Mouse (Mus musculus) brain, embryonic 14.5 days (tissue): Measurements from ENCODE around the gene Dpp7. TPM values are rescaled to one million over a fixed set of nuclear protein-coding genes. Genes with fewer than 3 reads are reported as not detected.
A peak's percentile ranks its signal among the peaks of the same experiment; 100 is the strongest.

Source experiments
- DNase-seq: peaks from one replicate; pipeline ENCODE4 v3.0.0-alpha.2; 2011; ENCODE audit warnings: low read depth
- CTCF ChIP-seq: fragments of 200-500 bp; IDR thresholded peaks from 2 replicates; pipeline ENCODE4 v1.5.1; 2012; ENCODE audit warnings: inconsistent platforms, mild to moderate bottlenecking, moderate library complexity, borderline replicate concordance; ENCODE audit not compliant: insufficient read depth, insufficient read length; ENCODE audit errors: extremely low read depth
- POLR2A ChIP-seq: fragments of 200-500 bp; IDR thresholded peaks from 2 replicates; pipeline ENCODE4 v1.6.1; 2012; ENCODE audit warnings: mild to moderate bottlenecking, inconsistent platforms, borderline replicate concordance; ENCODE audit not compliant: poor library complexity, insufficient read depth, insufficient read length, severe bottlenecking; ENCODE audit errors: extremely low read depth
- polyA plus RNA-seq: library from polyadenylated mRNA; depleted of rRNA; stranded (reverse); fragments of >200 nt; gene quantifications from 2 replicates; pipeline ENCODE4 v1.2.3, GENCODE M21; 2012

Gene Dpp7
- polyA plus RNA-seq, 1 experiment: 35.3 TPM

DNA sequence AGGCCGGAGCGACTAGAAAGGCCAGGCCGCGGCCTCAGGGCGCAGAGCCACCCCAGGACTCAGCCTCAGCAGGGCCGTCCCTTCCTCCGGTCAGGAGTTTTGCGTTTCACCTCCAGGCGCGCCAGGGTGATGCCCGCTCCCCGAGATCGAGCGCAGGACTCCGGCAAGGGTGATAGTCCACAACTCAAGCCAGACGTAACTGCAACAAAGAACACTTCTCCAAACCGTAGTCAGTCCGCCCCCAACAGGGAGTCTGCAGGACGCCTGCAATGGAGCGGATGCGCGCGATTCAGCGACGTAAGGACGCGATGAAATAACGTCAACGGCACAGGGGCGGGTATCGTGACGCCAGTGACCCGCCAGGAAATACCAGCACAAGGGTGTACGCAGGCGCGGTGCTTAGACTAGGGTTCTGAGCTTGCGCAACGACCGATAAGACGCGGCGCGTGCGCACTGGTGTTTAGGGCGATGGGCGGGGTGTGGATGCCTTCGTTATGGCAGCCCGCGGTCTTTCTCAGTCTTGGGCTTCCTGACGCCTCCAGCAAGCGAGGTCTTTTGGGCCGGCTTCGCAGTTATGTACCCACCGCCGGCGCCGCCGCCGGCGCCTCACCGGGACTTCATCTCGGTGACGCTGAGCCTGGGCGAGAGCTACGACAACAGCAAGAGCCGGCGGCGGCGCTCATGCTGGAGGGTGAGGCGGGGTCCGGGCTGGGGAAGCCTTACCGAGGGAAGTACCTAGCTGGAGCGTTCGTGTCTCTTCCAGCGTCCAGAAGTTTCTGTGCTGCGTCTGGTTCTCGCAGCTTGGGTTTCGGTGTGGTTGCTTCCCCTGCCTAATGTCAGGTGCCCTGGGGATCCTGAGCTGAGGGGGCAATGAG, 23.6 kb downstream of the Dpp7 start, which contains the start of gene Man1b1:
Gene Man1b1, plus strand, starts transcription at position 53 of the 875 bp plus-strand sequence.
- peak; percentile 100 for DNase-seq
- TF ChIP-seq CTCF: 0 out of 2 replicates have a peak, but pooled peaks have one; percentile 25
- TF ChIP-seq POLR2A: peak; percentile 74; the same call in 1 of the 2 replicates

DNA sequence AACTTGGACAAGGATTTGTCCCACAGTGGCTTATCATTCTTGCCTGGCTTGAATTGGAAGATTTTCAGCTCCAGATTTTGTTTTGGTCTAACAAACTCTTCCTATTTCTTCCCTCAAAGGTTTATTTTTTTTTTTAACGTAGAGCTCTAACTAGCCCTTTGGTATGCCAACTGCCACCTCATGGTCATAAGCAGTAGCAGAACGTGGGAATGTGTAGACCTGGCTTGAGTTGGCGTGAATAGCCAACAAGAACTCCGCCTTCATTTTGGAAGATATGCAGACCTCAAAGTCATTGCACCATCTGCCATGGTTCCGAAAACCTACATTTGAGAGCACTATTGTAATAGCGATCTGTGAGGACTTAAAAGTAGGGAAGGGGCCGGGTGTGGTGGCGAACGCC, 24.7 kb downstream of the Dpp7 start:
- no peak for TF ChIP-seq POLR2A
- no peak for TF ChIP-seq CTCF
- peak; percentile 5 for DNase-seq

DNA sequence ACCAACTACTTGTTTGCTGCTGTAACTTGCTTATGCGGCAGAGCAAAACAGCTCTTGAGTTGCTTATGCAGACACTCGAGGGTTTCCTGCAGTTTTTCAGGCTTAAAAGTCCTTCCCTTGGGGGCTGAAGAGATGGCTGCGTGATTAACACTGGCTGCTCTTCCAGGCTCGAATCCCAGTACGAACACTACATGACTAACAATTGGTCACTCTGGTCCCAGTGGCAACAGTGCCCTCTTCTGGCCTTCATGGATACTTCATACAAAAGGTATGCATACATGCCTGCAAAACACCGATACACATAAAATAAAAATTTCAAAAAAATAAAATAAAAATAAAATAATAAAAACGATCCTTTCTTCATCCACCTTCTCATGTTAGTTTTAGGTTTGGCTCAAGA, 27.7 kb downstream of the Dpp7 start:
- DNase-seq: peak; percentile 63
- TF ChIP-seq CTCF (peak; percentile 60), POLR2A (no peak)

DNA sequence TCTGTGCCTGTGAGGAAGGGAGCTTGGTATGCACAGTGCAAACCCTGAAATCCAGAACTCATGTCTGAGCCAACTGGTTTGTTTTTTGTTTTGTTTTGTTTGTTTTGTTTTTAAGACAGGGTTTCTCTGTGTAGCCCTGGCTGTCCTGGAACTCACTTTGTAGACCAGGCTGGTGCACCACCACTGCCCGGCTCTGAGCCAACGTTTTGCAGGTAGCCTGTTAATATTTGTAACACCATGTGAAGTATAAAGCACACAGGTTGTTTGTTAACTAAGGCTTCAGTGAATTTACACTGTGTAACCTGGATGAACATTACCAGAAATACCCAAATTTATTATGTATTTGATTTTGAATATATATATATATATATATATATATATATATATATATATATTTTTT, 30.1 kb downstream of the Dpp7 start:
- no peak for DNase-seq
- no peak for TF ChIP-seq CTCF
- TF ChIP-seq POLR2A: no peak

DNA sequence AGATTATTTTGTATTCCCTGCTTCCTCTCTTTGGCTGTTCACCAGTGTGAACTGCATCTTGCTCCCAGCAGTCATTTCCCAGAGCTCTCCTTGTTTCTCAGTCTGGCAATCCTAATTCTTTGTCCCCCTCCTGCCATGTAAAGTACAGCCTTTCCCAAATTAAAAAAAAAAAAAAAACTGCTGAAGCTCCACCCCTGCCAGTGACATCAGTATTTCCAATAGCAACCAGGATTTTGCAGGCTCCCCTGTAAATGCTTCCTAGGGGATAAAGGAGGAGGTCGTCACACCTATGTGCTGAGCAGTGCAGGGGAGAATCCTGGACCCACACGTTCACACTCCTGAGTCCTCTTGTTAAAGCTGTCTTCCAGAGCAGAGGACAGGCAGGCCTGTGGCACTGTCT, 36.1 kb downstream of the Dpp7 start:
- DNase-seq: no peak
- no peak for TF ChIP-seq POLR2A
- TF ChIP-seq CTCF: no peak

DNA sequence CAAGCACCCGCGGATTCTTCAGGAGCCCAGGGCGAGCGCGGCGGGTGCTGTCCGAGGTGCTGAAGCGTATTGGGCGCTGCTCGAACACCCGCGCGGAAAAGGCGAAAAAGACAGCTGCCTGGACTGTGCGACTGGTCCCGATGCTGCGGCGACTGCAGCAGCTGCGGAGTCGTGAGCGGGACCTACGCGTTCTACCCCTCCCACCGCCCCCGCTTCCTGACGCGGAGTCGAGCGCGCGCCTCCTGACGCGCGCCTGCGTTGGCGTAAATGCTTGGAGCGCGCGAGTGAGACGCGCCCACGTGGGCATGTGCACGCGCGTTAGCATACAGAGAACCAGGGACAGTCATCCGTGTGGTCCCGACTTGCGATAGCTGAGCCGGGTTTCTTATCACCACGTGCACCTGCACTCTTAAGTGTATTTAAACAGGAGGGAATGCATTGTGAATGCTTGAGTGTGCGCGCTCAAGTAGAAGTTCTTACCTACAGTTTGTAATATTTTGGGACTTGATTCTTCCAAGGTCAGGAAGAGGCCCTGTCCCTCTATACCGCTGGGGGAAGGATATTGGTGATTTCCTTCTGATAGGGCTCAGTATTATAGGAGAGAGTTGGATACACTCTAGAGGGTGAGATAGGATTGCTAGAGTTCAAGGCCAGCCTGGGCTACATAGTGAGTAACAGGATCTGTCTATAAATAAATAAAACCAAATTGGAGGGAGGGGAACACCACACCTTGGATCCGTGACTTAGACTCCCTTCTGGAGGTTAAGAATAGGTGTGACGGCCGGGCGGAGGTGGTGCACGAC, 37.0 kb downstream of the Dpp7 start, which contains the start of gene Grin1:
Gene Grin1, minus strand, starts transcription at position 217 of the 803 bp plus-strand sequence.
- DNase-seq: peak; percentile 95
- TF ChIP-seq POLR2A (peak; percentile 27; the same call in 1 of the 2 replicates), CTCF (no peak)

DNA sequence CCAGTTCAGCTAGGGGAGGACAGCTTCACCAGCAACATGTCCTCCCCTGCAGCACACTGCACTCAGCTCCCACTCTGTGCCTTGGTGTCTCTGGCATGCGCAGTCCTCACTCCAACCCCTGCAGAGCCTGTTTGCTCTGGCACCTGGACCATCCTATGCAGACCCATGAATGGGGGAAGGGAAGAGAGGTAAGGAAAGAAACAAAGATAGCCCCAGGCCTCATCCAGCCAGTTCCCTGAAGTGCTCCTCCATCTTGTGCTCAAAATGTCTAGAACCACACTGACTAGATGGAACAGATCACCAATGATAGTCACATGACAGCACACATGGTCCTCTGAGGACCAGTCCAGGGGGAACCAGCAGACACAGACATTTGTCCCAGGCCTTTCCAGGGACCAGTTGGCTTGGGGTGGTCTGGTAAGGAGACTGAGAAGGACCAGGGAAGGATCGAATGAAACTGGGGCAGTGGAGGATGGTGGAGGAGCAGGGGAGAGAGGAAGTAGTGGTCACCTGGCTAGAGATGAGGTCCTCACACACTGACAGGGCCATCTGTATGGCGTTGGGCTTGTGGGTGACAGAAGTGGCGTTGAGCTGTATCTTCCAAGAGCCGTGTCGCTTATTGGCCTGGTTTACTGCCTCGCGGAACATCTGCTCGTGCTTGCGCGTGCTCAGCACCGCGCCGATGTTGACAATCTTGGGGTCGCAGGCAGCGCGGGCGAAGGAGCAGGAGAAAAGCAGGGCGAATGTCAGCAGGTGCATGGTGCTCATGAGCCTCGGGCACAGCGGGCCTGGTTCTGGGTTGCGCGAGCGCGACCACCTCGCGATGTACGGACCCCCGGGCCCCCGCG, 37.8 kb downstream of the Dpp7 start:
- no peak for TF ChIP-seq POLR2A
- no peak for TF ChIP-seq CTCF
- peak; percentile 63 for DNase-seq

DNA sequence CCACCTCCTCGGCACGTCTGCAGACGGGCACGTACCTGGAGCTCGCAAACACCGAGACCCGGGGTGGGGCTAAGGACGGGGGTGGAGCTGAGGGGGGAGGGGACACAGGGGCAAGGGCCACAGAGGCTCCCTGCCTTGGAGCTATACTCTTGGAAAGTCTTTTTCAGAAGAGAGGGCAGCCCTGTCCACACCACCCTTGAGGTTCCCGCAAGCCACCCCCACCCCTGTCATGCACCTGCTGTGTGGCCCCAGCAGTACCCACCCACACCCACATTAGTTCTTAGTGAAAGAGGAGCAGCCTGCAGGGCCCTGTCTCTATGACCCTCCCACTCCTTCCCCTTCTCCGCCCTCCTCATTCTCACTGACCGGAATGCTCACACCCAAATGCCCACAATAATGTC, 44.7 kb downstream of the Dpp7 start:
- DNase-seq: no peak
- TF ChIP-seq CTCF (no peak), POLR2A (no peak)

DNA sequence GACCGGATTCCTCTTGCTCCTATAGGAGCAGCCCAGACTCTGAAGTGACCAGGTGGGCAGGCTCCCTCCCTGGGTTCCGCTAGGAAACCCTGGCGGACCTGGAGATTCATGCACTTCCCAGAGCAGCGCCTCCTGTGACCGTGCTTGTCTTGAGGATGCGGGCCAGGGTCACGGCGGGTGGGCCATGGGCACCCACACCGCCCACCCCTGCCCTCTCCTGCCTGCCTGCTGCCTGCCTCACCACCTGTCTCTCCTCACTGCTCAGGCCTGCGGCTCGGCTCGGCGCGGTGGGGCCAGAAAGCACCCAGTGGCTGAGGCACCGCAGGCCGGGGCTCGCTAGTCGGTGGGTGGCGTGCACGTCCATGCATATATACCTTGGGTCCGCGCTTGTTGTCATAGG, 45.2 kb downstream of the Dpp7 start:
- TF ChIP-seq POLR2A (no peak), CTCF (no peak)

DNA sequence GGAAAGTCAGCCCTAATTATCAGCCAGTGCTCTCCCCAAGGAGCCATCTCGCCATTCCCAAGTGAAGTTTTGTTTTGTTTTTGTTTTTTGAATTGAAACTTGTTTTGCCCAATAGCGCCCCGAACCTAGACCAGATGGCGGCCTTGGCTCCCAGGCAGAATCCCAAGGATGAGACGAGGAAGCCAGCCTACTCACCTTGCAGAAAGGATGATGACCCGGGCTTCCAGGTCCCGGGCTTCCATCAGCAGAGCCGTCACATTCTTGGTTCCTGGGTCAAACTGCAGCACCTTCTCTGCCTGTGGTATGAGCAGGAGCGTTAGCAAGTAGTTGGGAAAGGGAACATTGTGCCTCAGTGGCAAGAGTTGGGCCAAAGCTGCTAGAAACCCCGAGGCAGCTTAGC, 46.0 kb downstream of the Dpp7 start:
- DNase-seq: no peak
- no peak for TF ChIP-seq CTCF

More for the DNA sequence above, 45.2 kb downstream of the Dpp7 start:
- no peak for DNase-seq

DNA sequence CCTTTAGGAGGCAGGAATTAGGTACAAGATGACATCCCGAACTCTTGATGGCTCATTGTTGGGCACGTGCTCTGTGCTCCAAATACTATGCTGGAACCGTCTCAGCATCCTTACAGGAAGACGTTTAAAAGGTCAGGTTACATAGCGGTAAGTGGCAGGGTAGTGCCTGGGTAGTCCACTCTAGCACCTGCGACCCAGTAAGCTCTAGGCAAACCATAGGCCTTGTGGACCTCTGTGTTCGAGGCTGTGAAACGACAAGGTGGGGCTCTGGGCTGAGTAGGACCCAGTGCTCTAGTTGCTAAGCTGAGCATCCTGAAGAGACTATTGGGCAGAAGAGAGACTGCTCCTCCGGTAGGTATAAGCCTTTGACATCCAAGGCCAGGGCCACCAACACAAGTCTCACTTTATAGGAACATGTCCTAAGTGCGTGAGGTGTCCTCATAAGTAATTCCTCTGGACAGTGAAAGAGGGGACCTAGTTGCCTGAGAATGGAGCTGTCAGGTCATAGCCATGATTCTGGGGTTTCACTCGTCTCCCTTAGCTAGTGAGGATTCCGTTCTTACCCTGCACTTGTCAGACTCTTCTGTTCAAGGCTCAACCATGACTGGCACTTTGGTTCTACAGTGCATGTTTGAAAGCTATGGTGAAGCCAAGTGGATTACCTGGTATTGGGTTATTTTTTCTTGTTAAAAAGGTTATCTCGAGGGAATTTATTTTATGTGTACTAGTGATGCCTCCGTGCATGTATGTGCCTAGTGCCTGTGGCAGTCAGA, 50.4 kb downstream of the Dpp7 start:
- TF ChIP-seq POLR2A (no peak), CTCF (no peak)
- DNase-seq: no peak
